Mouse (Mus musculus) liver, embryonic 12.5 days (tissue): Measurements from ENCODE around the gene Stambpl1. TPM values are rescaled to one million over a fixed set of nuclear protein-coding genes. Genes with fewer than 3 reads are reported as not detected.

ENCODE experiments used
- ATAC-seq: fragments of 200-750 bp; cut with Nextera tagmentation; 2 replicates; pipeline ENCODE4 v1.8.0; 2017; ENCODE audit warnings: moderate number of reproducible peaks, mild to moderate bottlenecking, moderate library complexity
- H3K27ac ChIP-seq: fragments of 300-500 bp; sonication (generic); 2 replicates; pipeline ENCODE4 v1.5.1; 2016; ENCODE audit warnings: mild to moderate bottlenecking
- H3K27me3 ChIP-seq: fragments of 300-500 bp; sonication (generic); replicated peaks from 2 replicates; pipeline ENCODE4 v1.6.1; 2016; ENCODE audit warnings: mild to moderate bottlenecking, moderate library complexity
- H3K36me3 ChIP-seq: fragments of 300-500 bp; sonication (generic); 2 replicates; pipeline ENCODE4 v1.6.1; 2016; ENCODE audit warnings: mild to moderate bottlenecking, moderate library complexity
- H3K4me1 ChIP-seq: fragments of 300-500 bp; sonication (generic); 2 replicates; pipeline ENCODE4 v1.6.1; 2016
- H3K4me2 ChIP-seq: fragments of 300-500 bp; sonication (generic); 2 replicates; pipeline ENCODE4 v1.6.1; 2016; ENCODE audit warnings: mild to moderate bottlenecking, moderate library complexity
- H3K4me3 ChIP-seq: fragments of 300-500 bp; sonication (generic); 2 replicates; pipeline ENCODE4 v1.5.1; 2016; ENCODE audit warnings: mild to moderate bottlenecking, moderate library complexity
- H3K9ac ChIP-seq: fragments of 300-500 bp; sonication (generic); 2 replicates; pipeline ENCODE4 v1.6.1; 2016; ENCODE audit warnings: mild to moderate bottlenecking, moderate library complexity
- H3K9me3 ChIP-seq: fragments of 300-500 bp; sonication (generic); replicated peaks from 2 replicates; pipeline ENCODE4 v1.6.1; 2016; ENCODE audit warnings: mild to moderate bottlenecking, moderate library complexity
- WGBS: fragments of 180-500 bp; shearing (Covaris S2); methylation state at CpG from one replicate; pipeline ENCODE4 v1.1.7; 2016; ENCODE audit not compliant: insufficient replicate concordance; 5-methylcytosine and 5-hydroxymethylcytosine counted together
- polyA plus RNA-seq: library from polyadenylated mRNA; unstranded; fragments of >200 nt; fragmentation: Nextera tagmentation; extraction: Ambion mirVana; gene quantifications from 2 replicates; pipeline ENCODE4 v1.2.1, GENCODE M21; 2016

The Stambpl1 gene
- polyA plus RNA-seq, 1 experiment from 2014 or later: 2.3 TPM

DNA sequence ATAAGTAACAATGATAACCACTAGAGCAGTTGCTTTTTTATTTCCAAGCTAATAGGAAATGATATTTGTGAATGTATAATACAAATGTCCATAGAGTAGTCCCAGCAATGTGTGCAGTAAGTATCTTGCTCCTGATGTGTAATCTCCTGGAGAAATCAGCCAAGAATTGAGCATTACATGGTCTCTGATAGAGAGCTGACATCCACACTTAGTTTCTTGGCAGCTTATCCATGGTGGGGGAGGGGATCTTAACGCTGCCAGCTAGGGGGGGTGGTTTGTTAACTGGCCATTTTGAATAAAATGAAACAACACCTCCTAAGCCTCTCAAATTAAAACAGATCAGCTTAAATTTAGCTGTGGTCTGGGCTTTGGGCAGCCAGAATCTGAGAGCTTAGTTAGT is 77.0 kb downstream of the Stambpl1 start:
- Histone ChIP-seq H3K27ac (no peak overlapping the region), H3K4me1 (no peaks in the 10 kb centered on the region), H3K4me2 (no peak overlapping the region), H3K4me3 (no peak overlapping the region), H3K9ac (no peak overlapping the region), H3K9me3 (no peaks in the 10 kb centered on the region), H3K27me3 (no peaks in the 10 kb centered on the region), H3K36me3 (no peaks in the 10 kb centered on the region)
- no peak for ATAC-seq
- 50% methylated on average over 1 of the region's 1 CpGs for WGBS

DNA sequence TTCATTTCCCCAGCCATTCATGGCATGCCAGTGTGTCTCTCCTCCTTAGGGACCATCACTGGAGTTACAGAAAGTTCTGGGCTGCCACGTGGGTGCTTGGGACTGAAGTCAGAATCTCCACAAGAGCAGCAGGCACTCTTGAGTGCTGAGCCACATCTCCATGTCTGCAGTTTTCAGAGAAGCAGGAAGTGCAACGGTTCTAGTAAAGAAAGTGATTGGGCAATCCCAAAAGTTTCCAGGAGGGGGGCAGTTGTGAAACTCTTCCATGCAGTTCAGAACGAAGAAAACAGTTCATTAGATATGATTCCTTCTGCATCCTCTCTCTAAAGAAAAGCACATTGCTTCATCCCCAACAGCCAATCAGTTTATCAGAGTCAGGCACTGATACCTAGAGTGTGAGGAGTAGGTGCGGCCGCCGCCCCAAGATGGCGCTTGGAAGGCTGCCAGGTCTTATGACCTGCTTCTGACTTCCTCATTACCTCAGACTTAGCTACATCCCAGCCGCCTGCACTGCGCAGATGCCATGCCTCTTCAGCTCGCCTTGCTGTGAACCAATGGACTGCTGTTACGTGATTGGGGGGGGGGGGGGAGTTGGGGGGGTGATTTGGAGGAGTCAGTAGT is 78.2 kb downstream of the Stambpl1 start:
- no peaks in the 10 kb centered on the region for H3K9me3 ChIP-seq
- no peak for ATAC-seq
- no peaks in the 10 kb centered on the region for H3K4me1 ChIP-seq
- no peak overlapping the region for H3K4me2 ChIP-seq
- H3K27ac ChIP-seq: no peak overlapping the region
- no peak overlapping the region for H3K4me3 ChIP-seq
- H3K36me3 ChIP-seq: no peaks in the 10 kb centered on the region
- no peaks in the 10 kb centered on the region for H3K27me3 ChIP-seq
- 71% methylated on average over 11 of the region's 11 CpGs for WGBS
- no peak overlapping the region for H3K9ac ChIP-seq

DNA sequence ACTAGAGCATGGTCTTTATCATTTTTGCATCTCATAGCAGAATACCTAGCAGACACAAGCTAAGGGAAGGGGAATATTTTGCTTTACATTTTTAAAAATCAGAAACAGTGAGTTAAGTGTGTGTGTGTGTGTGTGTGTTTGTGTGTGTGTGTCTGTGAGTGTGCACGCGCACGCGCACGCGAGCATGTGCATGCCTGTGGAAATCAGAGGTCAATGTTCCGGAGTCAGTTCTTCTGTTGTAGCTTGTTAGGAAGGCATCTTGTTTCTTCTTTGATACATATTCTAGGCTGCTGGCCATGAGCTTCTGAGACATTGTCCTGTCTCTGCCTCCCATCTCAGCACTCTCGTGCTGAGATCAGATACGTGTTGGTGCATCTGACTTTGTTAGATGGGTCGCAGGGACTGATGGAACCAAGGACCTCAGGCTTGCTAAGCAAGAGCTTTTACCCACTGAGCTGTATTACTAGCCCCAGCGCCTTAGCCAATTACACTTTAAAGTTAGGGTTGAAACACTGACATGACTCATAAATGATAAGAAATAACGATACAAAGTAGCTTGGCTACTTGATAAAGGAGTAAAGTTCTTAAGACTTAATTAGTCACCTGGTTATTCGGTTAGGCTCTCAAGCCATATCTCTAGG is 78.9 kb downstream of the Stambpl1 start:
- no peak for ATAC-seq
- no peaks in the 10 kb centered on the region for H3K36me3 ChIP-seq
- no peak overlapping the region for H3K4me2 ChIP-seq
- H3K9me3 ChIP-seq: no peaks in the 10 kb centered on the region
- no peak overlapping the region for H3K9ac ChIP-seq
- WGBS: 84% methylated on average over 13 of the region's 13 CpGs
- no peaks in the 10 kb centered on the region for H3K4me1 ChIP-seq
- no peaks in the 10 kb centered on the region for H3K27me3 ChIP-seq
- H3K4me3 ChIP-seq: no peak overlapping the region
- no peak overlapping the region for H3K27ac ChIP-seq

GRCm38 (mm10) chr19:34273073-34273472 is 81.0 kb downstream of the Stambpl1 start:
- no peaks in the 10 kb centered on the region for H3K4me1 ChIP-seq
- 79% methylated on average over 1 of the region's 1 CpGs for WGBS
- H3K36me3 ChIP-seq: no peaks in the 10 kb centered on the region

DNA sequence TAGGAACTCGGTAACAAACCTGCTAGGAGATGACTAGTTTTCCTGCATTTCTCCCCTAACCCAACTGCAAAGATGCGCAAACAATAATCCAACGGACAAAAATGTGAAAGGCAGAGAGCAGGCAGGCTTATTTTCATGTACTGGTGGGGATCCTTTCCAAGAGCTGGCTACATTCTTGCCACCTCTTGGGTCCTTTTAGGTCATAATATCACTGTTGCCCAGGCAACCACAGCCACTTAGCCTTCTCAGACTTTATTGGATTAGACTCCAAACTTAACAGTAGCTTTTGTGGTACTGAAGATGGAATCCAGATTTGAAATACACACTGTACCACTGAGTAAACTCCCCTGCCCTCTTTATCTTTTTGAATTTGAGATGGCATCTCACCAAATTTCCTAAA is 86.0 kb downstream of the Stambpl1 start:
- Histone ChIP-seq H3K27me3 (no peaks in the 10 kb centered on the region), H3K36me3 (no peaks in the 10 kb centered on the region)

More at GRCm38 (mm10) chr19:34273073-34273472, 81.0 kb downstream of the Stambpl1 start:
- Histone ChIP-seq H3K4me2 (no peak overlapping the region), H3K9me3 (no peaks in the 10 kb centered on the region), H3K27ac (no peak overlapping the region), H3K27me3 (no peaks in the 10 kb centered on the region), H3K9ac (no peak overlapping the region), H3K4me3 (no peak overlapping the region)
- ATAC-seq: no peak

GRCm38 (mm10) chr19:34283614-34284013 is 91.6 kb downstream of the Stambpl1 start:
- no peaks in the 10 kb centered on the region for H3K36me3 ChIP-seq
- no peaks in the 10 kb centered on the region for H3K9me3 ChIP-seq
- ATAC-seq: no peak
- H3K27ac ChIP-seq: no peak overlapping the region
- no peaks in the 10 kb centered on the region for H3K4me1 ChIP-seq
- no peak overlapping the region for H3K4me3 ChIP-seq
- 51% methylated on average over 6 of the region's 6 CpGs for WGBS
- no peak overlapping the region for H3K9ac ChIP-seq
- H3K4me2 ChIP-seq: no peak overlapping the region
- H3K27me3 ChIP-seq: no peaks in the 10 kb centered on the region

More for the DNA sequence above, 86.0 kb downstream of the Stambpl1 start:
- WGBS: 77% methylated on average over 3 of the region's 3 CpGs
- no peak overlapping the region for H3K4me2 ChIP-seq
- no peak overlapping the region for H3K9ac ChIP-seq
- no peak for ATAC-seq
- H3K27ac ChIP-seq: no peak overlapping the region
- no peak overlapping the region for H3K4me3 ChIP-seq
- H3K4me1 ChIP-seq: no peaks in the 10 kb centered on the region
- no peaks in the 10 kb centered on the region for H3K9me3 ChIP-seq

- H3K9ac ChIP-seq: no peak overlapping the region
- no peaks in the 10 kb centered on the region for H3K36me3 ChIP-seq
- WGBS: 40% methylated on average over 10 of the region's 10 CpGs
- 0 out of 2 replicates have a peak overlapping the region, but pooled peaks have one; percentile 6 for H3K4me2 ChIP-seq
- no peaks in the 10 kb centered on the region for H3K27me3 ChIP-seq
- no peak overlapping the region for H3K27ac ChIP-seq
- ATAC-seq: no peak
- H3K4me3 ChIP-seq: no peak overlapping the region
- H3K9me3 ChIP-seq: no peaks in the 10 kb centered on the region
- H3K4me1 ChIP-seq: no peaks in the 10 kb centered on the region
Measured at GRCm38 (mm10) chr19:34284383-34284782, 92.4 kb downstream of the Stambpl1 start.

DNA sequence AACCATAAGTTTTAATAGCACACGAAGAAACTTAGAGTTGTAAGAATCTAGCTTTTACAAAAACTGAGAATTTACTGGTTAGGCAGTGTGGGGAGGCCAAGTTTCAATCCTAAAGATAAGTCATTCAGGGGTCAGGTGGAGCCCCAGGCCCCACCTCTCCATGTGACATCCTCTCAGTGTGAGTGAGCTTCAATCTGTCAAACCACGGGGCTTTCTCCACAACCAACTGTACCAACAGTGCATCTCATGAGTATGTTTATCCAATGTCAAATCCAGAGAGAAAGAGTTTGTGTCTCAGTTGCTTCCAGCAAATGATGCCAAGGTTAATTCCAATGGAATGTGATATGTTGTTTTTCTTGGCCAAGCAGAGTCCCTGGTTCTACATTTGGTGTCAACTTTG is 92.8 kb downstream of the Stambpl1 start:
- ATAC-seq: no peak
- no peak overlapping the region for H3K9ac ChIP-seq
- no peaks in the 10 kb centered on the region for H3K36me3 ChIP-seq
- H3K4me2 ChIP-seq: no peak overlapping the region
- H3K27me3 ChIP-seq: no peaks in the 10 kb centered on the region
- no peaks in the 10 kb centered on the region for H3K4me1 ChIP-seq
- no peaks in the 10 kb centered on the region for H3K9me3 ChIP-seq
- WGBS: 34% methylated on average over 2 of the region's 2 CpGs
- H3K4me3 ChIP-seq: no peak overlapping the region
- no peak overlapping the region for H3K27ac ChIP-seq

GRCm38 (mm10) chr19:34287221-34287620 is 95.2 kb downstream of the Stambpl1 start:
- Histone ChIP-seq H3K4me1 (peaks cover 10% of the 10 kb centered on the region; the same call in 1 of the 2 replicates), H3K36me3 (no peaks in the 10 kb centered on the region), H3K27me3 (peaks cover 5% of the 10 kb centered on the region; the same call in 1 of the 2 replicates), H3K9me3 (no peaks in the 10 kb centered on the region), H3K4me3 (no peak overlapping the region), H3K4me2 (no peak overlapping the region), H3K9ac (no peak overlapping the region), H3K27ac (no peak overlapping the region)
- ATAC-seq: no peak

GRCm38 (mm10) chr19:34287656-34288415 is 95.8 kb downstream of the Stambpl1 start:
- WGBS: 53% methylated on average over 13 of the region's 13 CpGs
- no peaks in the 10 kb centered on the region for H3K36me3 ChIP-seq
- H3K27ac ChIP-seq: no peak overlapping the region
- H3K27me3 ChIP-seq: peaks cover 8% of the 10 kb centered on the region
- no peak overlapping the region for H3K4me2 ChIP-seq
- no peak overlapping the region for H3K9ac ChIP-seq
- H3K9me3 ChIP-seq: no peaks in the 10 kb centered on the region
- H3K4me1 ChIP-seq: peaks cover 10% of the 10 kb centered on the region; the same call in 1 of the 2 replicates
- H3K4me3 ChIP-seq: no peak overlapping the region
- no peak for ATAC-seq

GRCm38 (mm10) chr19:34288696-34289095 is 96.7 kb downstream of the Stambpl1 start:
- H3K4me2 ChIP-seq: no peak overlapping the region
- H3K9me3 ChIP-seq: no peaks in the 10 kb centered on the region
- no peak for ATAC-seq
- H3K4me1 ChIP-seq: peaks cover 10% of the 10 kb centered on the region; the same call in 1 of the 2 replicates
- H3K9ac ChIP-seq: no peak overlapping the region
- H3K27ac ChIP-seq: no peak overlapping the region
- no peaks in the 10 kb centered on the region for H3K36me3 ChIP-seq
- 86% methylated on average over 1 of the region's 1 CpGs for WGBS
- peaks cover 10% of the 10 kb centered on the region for H3K27me3 ChIP-seq
- no peak overlapping the region for H3K4me3 ChIP-seq
